Mouse (Mus musculus): ENCODE measurements around the gene Lpar6.

Gene Lpar6

DNA sequence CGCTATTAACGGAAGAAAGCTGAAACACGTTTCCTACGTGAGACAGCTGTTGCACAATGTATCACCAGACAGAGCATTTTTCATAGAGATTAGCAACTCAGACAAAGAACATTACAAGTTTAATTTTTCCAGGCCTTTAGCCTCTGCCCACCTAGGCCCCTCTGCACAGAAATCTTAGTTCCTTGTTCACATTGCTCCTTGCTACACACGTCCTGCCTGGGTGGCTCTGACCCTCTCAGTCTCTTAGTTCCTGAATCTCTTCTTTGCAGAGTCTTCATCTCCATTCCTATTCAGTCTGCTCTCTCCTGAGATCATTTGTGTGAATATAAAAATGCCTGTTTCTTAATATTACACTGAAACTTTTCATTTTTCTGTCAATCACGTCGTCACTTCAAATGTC is 19.7 kb downstream of the Lpar6 start:
- no peak for DNase-seq (ENCODE audit: low spot score)

DNA sequence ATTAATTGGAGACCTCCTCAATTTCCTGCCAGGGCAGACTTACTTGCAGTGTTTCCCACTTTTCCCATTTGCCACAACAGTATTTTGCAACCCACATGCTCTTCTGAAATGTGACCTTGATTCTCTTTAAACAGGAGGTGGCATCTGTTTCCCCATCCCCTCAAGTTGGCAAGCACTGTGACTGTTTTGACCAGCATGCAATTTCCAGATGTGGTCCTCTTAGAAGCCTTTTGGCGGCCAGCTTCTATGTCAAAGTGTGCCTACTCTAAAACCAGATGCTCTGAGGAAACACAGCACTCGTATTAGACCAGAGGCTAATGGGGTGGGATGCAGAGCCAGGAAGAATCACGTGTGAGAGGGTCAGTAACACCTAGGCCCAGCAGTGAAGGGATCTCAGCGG is 20.5 kb downstream of the Lpar6 start:
- no peak for DNase-seq (ENCODE audit: low spot score)

DNA sequence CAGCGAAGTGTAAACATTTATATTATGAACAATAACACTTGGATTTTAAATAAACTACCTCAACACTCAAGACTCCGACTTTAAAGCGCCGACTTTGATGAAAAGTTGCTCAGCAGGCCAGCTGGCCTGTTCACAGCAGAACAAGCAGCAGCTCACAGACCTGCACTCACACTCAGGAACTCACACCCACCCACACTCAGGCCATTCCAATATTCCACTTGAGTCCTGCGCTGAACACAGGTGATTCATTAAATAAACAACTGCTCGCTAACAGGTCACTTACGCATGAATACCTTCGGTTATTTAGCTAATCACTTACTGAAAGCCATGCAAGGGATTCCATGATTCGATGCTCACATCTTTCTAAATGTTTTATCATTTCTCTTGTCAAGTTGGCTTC is 24.5 kb downstream of the Lpar6 start:
- no peak for DNase-seq (ENCODE audit: low spot score)

DNA sequence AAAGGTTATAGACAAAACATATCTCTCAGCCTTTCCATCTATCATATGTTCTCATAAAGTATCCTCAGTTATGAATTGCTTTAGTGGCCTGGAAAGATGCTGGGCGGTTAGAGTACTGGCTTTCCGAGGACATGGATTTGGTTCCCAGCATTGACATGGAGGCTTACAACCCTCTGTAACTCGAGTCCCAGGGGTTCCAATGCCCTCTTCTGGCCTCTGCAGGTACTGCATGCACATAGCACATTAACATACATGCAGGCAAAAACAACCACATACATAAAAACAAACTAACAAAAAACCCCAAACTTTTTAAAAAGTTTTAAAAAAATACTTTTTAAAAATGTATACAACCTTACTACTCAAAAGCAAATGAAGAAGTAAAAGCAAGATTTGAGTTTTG is 28.5 kb downstream of the Lpar6 start:
- DNase-seq (ENCODE audit: low spot score): no peak

DNA sequence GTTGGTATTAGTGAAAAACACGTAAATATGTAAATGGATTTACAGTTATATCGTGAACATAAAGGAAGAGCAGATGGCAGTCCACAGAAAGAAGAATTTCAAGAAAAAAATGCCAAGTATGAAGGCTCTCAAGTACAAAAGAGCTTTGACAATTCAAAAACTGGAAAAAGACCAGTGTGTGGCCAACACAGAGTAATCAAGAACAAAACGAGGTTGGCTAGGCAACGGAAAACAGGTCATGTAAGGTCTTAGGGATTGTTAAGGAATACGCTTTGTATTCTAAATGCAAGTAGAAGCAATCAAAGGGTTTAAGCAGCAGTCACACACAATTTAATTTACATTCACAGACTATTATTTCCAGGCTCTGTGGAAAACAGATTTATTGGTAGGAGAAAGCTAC is 34.1 kb downstream of the Lpar6 start:
- no peak for DNase-seq (ENCODE audit: low spot score)

DNA sequence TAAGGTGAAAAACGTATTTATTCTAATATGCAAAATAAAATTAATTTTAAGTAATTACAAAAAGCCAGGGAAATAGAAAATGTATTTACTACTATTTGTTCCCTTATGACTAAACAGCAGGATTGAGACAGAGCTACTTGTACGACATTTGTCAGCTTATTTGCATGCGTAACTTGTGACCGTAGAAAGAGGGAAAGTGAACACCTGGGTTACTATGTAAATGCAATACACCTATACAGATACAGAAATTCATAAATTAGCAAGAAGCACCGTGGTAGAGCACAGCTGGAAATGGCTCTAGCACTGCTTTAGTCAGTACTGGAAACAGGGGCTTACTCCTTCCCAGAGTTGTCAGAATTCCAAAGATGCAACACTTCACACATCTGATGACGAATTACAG is 41.4 kb downstream of the Lpar6 start:
- DNase-seq (ENCODE audit: low spot score): no peak

DNA sequence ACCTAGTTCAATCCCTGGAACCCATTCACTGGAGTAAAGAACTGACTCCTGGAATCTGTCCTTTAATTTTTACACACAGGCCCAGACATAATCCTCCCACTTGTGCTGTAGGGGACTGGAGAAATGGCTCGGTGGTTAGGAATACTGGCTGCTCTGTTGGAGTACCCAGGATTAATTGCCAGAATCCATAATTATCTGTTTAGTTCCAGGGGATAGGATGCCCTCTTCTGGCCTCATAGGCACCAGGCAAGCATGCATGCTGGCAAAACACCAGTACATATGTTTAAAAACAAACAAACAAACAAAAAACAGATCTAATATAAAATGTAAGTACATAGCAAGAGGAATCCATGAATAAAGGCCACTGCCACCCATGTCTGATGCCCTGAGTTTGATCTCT is 43.3 kb downstream of the Lpar6 start:
- DNase-seq (ENCODE audit: low spot score): no peak

DNA sequence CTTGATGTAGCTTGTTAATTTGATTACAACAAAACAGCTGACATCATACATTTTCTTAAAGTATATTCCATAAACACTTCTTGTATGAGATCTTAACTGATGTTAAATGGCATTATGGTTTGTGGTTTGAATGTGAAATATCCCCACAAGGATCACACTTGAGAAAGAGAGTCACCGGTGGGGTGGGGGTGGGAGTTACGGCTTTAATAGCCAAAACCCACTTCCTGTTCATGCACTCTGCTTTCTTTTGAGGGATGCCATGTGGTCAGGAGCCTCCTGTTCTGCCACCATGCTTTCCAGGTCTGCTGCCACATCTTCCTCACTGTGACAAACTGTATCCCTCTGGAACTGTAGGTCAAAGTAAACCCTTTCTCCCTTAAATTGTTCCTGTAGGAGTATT is 52.2 kb downstream of the Lpar6 start:
- DNase-seq (ENCODE audit: low spot score): no peak

DNA sequence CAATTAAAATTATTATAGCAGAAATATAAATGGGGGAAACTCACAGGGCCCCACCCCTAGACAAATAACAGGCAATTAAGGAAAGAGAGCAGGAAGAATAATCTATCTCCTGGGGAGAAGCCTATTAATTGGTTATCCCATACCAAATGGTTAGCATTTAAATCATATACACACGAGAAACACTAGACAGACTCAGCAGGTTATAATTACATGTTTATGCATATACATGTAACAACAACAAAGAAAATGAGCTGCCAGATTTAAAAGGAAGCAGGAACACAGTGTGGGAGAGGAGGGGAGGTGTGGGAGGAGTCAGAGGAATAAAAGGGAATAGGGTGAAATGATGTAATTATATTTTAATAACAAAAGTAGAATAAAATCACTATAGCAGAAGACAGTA is 54.7 kb downstream of the Lpar6 start:
- no peak for DNase-seq (ENCODE audit: low spot score)

All from ovary, postnatal 10 days (tissue).